Mouse (Mus musculus) E14TG2a.4 (cell line): ENCODE measurements around the gene Timm17b.

Experiments used
- H3K27me3 ChIP-seq: 2 replicates; pipeline ENCODE4 v1.6.1; 2014; ENCODE audit warnings: low read length, control low read depth; ENCODE audit not compliant: insufficient read depth
- H3K36me3 ChIP-seq: 2 replicates; pipeline ENCODE4 v1.6.1; 2014; ENCODE audit warnings: low read length, control low read depth; ENCODE audit not compliant: insufficient read depth
- H3K4me1 ChIP-seq: replicated peaks from 2 replicates; pipeline ENCODE4 v1.6.1; 2014; ENCODE audit warnings: low read depth, low read length, control low read depth
- H3K4me3 ChIP-seq: replicated peaks from 2 replicates; pipeline ENCODE4 v1.5.1; 2014; ENCODE audit warnings: mild to moderate bottlenecking, low read length
- H3K9me3 ChIP-seq: 2 replicates; pipeline ENCODE4 v1.6.1; 2014; ENCODE audit warnings: low read length, control low read depth
- CTCF ChIP-seq: conservative IDR thresholded peaks from 2 replicates; pipeline ENCODE4 v1.5.1; 2014; ENCODE audit warnings: low read length
- NANOG ChIP-seq: IDR thresholded peaks from 2 replicates; pipeline ENCODE4 v1.6.1; 2014; ENCODE audit warnings: borderline replicate concordance, low read length, mixed read lengths
- POU5F1 ChIP-seq: IDR thresholded peaks from 2 replicates; pipeline ENCODE4 v1.6.1; 2014; ENCODE audit warnings: low read length, borderline replicate concordance

Gene Timm17b

DNA sequence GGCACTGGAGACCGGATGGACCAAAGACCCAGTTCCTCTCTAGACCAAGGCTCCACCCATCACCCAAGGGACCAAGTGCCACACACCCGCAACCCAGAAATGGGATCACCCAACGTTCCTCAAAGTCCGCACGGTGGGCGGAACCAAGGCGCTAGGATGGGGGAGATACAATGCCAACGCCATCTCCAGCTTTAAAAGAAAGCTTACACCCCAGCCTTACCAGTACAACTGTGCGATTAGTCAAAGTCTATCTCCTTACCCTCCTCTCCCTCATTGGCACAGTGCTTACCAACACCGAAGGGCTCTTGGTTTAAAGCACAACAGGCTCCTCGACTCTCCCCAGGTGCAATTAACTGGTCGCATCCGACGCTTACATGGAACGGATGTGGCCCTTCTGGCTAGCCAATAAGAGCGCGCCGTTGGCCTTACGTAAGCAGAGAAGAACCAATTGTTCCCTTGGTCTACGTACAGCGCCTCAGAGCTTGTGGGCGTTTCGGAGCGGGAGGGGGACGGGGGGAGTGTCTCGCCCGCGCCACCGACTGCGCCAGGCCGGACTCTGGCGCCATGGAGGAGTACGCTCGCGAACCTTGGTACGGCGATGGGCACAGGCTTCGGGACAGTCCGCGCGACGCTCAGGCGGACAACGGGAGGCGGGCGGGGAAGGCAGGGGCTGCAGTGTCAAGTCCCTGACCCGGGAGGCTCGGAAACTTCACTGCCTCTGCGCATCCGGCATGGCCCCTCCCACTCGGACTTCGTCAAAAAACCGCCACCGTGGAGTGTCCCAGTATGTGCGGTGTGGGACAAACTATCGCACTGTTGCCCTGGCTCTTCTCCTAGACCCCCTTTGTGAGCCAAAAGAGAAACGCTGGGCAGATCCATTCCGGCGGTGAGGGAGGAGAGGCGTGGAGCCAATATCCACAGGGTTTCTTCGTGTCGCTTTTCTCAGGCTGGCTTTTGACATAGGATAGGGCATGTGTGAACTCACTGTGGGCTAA is at the start of gene Timm17b, which contains the start of gene Pqbp1:
Timm17b (plus strand) TSS at position 478 of the 995 bp plus-strand sequence.
Pqbp1 (minus strand) TSS at position 390 of the 995 bp plus-strand sequence.
- peaks cover 37% of the 10 kb centered on the region for H3K36me3 ChIP-seq
- no peaks in the 10 kb centered on the region for H3K9me3 ChIP-seq
- no peaks in the 10 kb centered on the region for H3K27me3 ChIP-seq
- TF ChIP-seq POU5F1 (no peak), CTCF (no peak), NANOG (no peak)
- peaks cover 3% of the 10 kb centered on the region; the same call in 1 of the 2 replicates for H3K4me1 ChIP-seq
- peak within 1 kb of the TSS; percentile 86 for H3K4me3 ChIP-seq

DNA sequence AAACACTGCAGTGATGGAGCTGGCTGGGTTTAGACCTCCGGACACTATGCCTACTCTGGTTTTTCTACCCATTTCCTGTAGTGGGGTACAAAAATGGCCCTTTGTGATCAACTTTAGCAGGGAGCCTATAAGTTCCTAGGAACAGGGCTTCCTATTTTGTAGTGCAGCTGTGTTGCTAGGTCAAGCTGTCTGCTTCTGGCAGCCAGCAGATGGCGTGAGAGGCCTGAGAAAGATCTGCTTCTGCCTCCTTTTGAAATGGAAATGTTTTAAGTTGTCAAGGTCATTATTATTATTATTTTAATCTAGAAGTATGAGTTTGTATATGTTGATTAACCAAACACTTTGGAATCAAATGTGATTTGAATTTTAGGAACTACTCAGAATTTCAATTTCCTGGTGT is 44.6 kb upstream of the Timm17b start:
- Histone ChIP-seq H3K36me3 (peaks cover 63% of the 10 kb centered on the region), H3K27me3 (no peaks in the 10 kb centered on the region), H3K4me1 (peaks cover 6% of the 10 kb centered on the region), H3K4me3 (no peak overlapping the region), H3K9me3 (no peaks in the 10 kb centered on the region)
- TF ChIP-seq POU5F1 (no peak), CTCF (peak; percentile 36)

DNA sequence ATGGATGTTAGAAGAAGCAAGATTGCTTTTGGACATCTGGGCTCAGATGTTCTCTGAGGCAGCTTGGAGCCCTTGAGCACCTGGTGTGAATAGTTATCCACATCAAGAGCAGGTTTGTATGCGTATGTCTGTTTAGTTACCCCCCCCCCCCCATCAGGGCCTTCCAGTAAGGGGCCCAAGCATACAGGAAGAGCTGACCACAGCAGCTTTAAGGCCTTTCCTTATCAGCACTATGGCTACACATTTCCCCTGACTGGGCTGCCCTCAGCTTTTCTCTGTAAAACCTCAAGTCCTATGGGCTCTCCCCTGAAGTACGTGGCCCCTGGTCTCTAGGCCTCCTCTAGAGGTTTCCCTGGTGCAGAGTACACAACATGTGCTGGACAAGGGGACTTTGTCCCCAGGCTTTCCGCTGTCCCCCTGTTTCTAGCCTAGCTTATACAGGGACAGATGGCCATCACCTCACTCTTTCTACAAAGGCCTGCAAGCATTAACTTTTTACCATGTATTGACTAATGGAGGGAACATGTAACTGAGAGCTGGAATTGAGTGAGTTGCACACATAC is 39.9 kb upstream of the Timm17b start:
- Histone ChIP-seq H3K36me3 (peaks cover 49% of the 10 kb centered on the region), H3K27me3 (no peaks in the 10 kb centered on the region), H3K9me3 (no peaks in the 10 kb centered on the region), H3K4me3 (no peak overlapping the region), H3K4me1 (peaks cover 19% of the 10 kb centered on the region)
- TF ChIP-seq CTCF (no peak), NANOG (no peak)

DNA sequence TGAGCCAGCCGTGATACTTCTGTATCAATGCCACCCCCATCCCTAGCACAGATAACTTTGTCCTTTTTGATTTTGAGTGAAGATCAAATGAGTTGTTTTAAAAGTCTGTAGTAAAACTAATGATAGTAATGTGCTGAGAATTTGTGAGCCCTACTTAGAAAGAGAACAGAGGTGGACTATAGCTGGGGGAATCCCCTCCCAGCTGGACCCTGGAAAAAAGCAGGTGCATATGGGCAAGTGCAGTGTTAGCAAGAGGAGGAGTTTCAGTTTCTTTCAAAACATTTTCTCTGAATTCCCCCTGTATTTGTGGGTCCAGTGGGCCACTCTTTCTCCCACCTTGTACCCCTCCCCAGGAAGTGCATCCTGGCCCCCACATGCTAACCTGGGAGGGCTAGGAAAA is 36.0 kb upstream of the Timm17b start:
- TF ChIP-seq NANOG, result no peak
- no peak for TF ChIP-seq POU5F1
- no peak for TF ChIP-seq CTCF
- H3K4me1 ChIP-seq, result peaks cover 52% of the 10 kb centered on the region
- peaks cover 60% of the 10 kb centered on the region for H3K36me3 ChIP-seq
- no peak overlapping the region for H3K4me3 ChIP-seq
- H3K9me3 ChIP-seq, result no peaks in the 10 kb centered on the region
- no peaks in the 10 kb centered on the region for H3K27me3 ChIP-seq

DNA sequence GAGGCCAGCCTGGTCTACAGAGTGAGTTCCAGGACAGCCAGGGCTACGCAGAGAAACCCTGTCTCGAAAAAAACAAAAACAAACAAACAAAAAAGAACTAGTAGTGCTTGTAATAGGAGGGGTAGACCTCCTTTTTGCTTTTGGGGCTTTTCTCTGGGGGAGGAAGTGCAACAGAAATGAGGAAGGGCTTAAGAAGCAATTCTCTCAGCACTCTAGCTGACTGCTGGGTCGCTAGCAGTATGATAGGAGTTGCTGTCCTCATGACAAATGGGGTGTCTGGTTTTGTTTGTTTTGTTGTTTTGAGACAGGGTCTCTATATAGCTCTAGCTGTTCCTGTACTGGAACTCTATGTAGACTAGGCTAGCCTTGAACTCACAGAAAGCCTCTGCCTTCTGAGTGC is 34.6 kb upstream of the Timm17b start:
- H3K27me3 ChIP-seq, result no peaks in the 10 kb centered on the region
- no peaks in the 10 kb centered on the region for H3K9me3 ChIP-seq
- H3K4me3 ChIP-seq, result no peak overlapping the region
- H3K4me1 ChIP-seq, result peaks cover 62% of the 10 kb centered on the region
- peaks cover 49% of the 10 kb centered on the region for H3K36me3 ChIP-seq
- TF ChIP-seq POU5F1, result no peak
- no peak for TF ChIP-seq NANOG
- TF ChIP-seq CTCF, result no peak

DNA sequence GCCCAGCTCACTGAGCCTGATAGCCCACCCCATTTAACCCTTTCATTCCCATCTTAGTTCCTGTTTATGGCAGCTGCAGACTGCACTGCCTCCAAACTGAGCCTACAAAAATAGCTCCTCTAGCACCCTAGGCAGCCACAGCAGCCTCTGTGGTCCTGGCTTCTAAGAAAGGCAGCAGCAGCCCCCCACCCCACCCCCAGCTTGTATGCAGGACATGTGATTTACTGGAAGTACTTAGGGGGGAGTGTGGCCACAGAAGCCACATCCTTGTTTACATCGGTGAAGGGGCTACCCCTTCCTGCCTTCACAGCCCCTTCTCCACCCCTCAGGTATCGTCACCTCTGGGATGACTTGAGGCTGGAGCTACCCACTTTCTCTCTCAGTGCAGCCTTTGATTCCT is 33.8 kb upstream of the Timm17b start:
- Histone ChIP-seq H3K9me3 (no peaks in the 10 kb centered on the region), H3K27me3 (no peaks in the 10 kb centered on the region), H3K4me1 (peaks cover 65% of the 10 kb centered on the region), H3K36me3 (peaks cover 44% of the 10 kb centered on the region), H3K4me3 (no peak overlapping the region)
- no peak for TF ChIP-seq NANOG
- TF ChIP-seq CTCF, result no peak
- no peak for TF ChIP-seq POU5F1

DNA sequence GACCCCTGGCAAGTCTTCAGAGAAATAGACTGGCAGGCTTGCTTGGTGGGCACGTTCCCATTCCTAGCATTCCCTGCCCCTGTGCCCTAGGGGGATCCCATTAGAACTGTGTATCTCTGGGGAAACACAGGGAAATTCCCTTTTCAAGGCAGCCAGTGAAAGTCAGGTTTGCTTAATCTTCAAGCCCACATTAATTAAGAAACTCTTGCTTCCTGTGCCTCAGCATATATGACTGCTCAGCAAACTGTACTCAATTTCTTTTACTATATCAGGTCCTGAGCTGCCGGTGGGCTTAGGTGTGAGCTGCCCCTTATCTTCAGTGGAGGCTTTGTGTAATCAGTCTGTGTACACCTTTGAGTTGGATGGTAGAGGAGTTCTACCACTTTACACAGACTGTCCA is 33.4 kb upstream of the Timm17b start:
- Histone ChIP-seq H3K4me1 (peaks cover 69% of the 10 kb centered on the region), H3K36me3 (peaks cover 41% of the 10 kb centered on the region), H3K4me3 (no peak overlapping the region), H3K9me3 (no peaks in the 10 kb centered on the region), H3K27me3 (no peaks in the 10 kb centered on the region)
- no peak for TF ChIP-seq CTCF
- no peak for TF ChIP-seq NANOG
- TF ChIP-seq POU5F1, result no peak

DNA sequence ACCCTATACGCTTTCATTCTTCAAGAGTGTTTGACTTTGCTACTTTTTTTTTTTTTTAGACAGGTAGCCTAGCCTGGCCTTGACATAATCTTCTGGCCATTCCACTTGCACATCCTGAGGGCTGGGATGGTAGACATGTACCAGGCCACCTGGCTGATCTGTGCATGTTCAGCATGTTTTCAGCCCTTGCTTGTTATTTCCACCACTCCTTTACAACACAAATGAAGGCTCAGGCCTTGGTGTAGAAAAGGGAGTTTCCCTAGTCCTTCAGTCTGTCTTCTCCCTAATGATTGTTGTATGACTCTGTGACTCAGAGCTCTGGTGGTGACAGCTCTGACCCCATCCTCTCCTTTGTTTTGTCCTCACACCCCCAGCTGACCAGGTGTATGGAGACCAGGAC is 32.0 kb upstream of the Timm17b start:
- peaks cover 44% of the 10 kb centered on the region for H3K36me3 ChIP-seq
- H3K4me3 ChIP-seq, result no peak overlapping the region
- TF ChIP-seq NANOG (no peak), POU5F1 (no peak), CTCF (no peak)
- H3K27me3 ChIP-seq, result no peaks in the 10 kb centered on the region
- H3K4me1 ChIP-seq, result peaks cover 75% of the 10 kb centered on the region
- no peaks in the 10 kb centered on the region for H3K9me3 ChIP-seq
